Mouse (Mus musculus): ENCODE measurements around the gene Atp4a.

DNA sequence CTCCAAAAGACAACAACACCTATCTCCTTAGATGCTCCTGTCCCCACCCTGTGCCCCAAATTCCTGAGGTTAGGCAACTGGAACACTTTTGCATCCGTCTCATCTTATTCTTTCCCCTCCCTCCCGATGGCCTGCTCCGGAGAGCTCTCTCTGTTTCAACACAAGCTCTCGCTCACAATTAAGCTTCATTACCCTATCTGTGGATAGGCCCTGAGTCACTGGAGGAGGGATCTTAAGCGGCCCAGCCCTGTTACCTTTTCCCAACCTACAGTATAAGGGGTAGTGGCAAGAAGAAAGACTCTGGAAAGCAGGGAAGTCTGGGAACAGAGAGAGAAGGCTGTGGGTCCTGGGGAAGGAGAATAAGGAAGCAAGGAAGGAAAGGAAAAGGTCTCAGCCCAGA, 51.4 kb downstream of the Atp4a start, which contains the start of gene Dmkn:
- TF ChIP-seq CTCF (IDR thresholded peaks at IDR 0.05; ENCODE audit: borderline replicate concordance, control insufficient read depth, extremely low read depth, insufficient read depth, low read length, poor library complexity) (no peak), POLR2A (IDR thresholded peaks at IDR 0.05; ENCODE audit: control insufficient read depth, extremely low read depth, insufficient read depth, low read length, poor library complexity) (no peak)
